Mouse (Mus musculus) urinary bladder, postnatal 14 days (tissue): ENCODE measurements around the gene Ube2z.
A peak's percentile ranks its signal among the peaks of the same experiment; 100 is the strongest.

Source experiments
- DNase-seq: peaks from one replicate; pipeline ENCODE4 v3.0.0; 2021; ENCODE audit warnings: low spot score

Gene Ube2z

GRCm38 (mm10) chr11:96058309-96058708, 6.9 kb downstream of the Ube2z start:
- DNase-seq, result no peak

- no peak for DNase-seq
These were observed 14.3 kb downstream of the Ube2z start for GRCm38 (mm10) chr11:96050854-96051253.

GRCm38 (mm10) chr11:96049939-96050338, 15.2 kb downstream of the Ube2z start:
- DNase-seq, result no peak

DNA sequence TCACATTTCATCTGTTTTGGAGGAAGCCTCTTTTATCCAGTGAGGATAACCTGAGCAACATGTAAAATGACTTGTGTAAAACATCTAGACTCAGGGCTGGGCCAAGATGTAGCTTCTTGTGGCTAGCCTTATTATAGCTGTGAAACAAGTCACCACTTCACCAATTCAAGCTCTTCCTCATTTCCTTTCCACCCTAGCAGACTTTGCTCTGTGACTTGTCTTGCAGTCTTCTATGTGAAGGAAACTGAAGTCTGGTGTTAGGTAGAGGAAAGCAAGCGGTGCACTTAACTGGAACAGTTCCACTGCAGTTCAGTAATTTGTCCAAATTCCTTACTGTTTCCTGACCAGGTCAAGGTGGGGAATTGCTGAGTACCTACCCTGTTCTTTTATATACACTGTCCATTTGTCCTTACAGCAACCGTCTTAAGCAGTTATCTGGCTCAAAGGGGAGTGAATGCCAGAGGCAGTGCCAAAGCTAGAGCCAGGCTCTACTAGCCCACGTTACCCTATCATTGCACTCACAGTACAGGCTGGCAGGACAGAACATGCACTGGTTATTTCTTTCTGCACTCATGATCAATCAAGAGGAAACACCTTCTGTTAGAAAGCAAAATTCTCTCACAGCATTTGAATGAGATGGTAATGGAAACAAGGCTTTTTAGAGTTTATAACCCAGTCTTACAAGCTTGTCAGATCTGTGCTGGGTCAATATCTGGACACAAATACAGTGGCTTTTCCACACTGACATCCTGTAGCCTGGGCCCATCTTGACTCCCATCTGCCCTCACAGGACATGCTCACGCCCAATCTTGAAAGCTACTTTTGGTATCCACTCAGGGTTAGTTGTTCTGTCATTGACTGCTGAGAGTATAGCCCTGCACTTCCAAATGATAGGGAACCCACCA, 17.5 kb downstream of the Ube2z start:
- DNase-seq, result no peak

DNA sequence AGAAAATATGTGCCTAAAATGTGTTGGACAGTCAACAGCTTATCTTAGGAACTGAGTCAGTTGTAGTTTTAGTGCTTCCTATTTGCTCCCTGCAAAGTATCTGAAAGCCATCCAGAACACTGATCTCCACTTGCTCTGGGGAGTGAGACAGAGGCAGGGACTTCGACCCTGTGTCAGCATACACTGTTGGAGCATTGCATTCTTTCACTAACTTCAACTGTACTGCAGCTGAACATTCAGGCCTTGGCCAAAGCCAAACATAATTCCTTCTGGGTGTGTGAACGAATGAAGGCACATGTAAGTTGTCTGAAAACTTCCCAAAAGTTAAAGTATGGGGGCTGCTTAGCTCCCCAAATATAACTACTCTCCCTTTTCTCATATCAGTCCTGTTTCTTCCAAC, 18.4 kb downstream of the Ube2z start:
- no peak for DNase-seq

DNA sequence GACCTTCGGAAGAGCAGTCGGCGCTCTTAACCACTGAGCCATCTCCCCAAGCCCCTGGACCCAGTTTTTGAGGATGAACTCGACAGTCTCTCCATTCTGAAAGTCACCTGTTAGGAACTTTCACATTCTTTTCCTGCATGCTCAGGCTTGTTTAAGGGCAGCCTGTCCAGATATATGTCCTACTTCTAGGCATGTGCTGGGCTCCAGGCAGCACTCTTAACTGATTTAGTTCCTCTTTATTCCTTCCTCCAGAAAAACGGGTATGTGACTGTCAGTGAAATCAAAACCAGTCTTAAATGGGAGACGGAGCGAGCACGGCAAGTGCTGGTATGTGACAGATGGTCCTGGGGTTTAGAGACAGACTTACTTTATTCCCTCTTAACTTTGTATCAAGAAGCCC, 19.2 kb downstream of the Ube2z start:
- no peak for DNase-seq

DNA sequence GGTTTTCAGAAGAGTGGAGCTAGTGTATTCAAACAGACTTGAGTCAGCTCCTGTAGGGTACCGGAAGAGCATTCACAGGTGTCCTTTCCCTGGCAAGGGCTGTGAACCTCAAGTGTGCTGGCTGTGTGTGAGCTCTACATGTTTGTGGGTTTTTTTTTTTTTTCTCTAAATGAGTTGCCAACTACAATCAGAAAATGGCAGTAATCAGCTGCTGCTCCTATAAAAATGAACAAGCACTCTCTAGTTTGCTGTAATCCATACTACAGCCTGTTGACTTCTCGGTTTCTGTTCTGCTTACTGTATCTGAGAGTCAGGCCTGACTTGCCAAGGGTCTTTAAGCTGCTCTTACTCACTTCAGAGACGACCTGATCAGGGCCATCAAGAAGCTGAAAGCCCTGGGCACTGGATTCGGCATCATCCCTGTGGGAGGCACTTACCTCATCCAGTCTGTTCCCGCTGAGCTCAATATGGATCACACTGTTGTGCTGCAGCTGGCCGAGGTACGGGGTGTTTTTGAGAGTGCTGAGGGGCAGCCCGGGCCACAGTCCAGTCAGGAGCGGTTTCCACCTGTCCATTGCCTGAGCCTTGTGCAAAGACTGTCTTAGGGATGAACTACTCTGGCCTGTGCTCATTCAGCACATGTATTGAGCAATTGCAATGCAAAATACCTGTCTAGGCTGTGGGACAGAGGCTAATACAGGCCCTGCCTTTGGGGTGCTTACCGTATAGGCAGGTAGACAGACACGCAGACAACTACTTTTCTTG, 20.2 kb downstream of the Ube2z start:
- no peak for DNase-seq

DNA sequence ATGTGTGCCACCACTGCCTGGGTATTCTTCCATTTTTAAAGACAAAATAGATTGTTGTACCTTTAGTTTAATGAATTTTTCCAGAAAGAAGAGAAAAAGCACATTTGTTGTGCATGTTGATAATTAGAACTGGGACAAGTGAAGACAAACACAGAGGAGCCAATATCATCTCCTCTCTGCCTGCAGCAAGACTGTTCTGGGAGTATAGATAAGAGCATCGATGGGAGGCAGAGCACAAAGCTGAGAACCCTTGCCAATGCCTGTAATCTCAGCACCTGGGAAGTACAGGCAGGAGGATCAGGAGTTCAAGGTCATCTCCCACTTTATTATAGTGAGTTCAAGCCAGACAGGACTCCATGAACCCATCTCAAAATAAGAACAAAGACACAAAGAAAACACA, 26.6 kb downstream of the Ube2z start:
- no peak for DNase-seq

GRCm38 (mm10) chr11:96037499-96037898, 27.7 kb downstream of the Ube2z start:
- no peak for DNase-seq

GRCm38 (mm10) chr11:96035133-96035532, 30.1 kb downstream of the Ube2z start:
- no peak for DNase-seq

DNA sequence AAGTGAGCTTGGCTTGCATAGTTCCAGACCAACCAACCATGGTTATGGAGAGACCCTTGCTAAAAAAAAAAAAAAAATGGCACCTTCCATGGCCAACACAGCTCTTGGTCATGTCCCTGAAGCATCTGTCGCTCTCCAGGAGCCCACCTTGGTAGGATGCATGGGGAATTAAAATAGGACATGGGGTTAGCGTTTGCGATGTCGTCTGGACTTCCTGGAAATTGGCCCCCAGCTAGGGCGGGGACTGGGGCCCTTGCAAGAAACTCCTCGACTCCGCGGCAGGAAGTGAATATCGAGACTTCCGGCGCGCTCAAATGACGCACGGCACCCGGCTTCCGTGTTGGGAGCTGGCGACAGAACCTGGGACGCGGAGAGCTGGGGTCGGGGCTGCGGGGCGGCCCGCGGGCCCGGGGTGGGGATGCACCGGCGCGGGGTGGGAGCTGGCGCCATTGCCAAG, 30.6 kb downstream of the Ube2z start, which contains the start of gene Snf8:
Gene Snf8 (plus strand): TSS at position 290 of the 457 bp plus-strand sequence.
- DNase-seq, result peak; percentile 96

DNA sequence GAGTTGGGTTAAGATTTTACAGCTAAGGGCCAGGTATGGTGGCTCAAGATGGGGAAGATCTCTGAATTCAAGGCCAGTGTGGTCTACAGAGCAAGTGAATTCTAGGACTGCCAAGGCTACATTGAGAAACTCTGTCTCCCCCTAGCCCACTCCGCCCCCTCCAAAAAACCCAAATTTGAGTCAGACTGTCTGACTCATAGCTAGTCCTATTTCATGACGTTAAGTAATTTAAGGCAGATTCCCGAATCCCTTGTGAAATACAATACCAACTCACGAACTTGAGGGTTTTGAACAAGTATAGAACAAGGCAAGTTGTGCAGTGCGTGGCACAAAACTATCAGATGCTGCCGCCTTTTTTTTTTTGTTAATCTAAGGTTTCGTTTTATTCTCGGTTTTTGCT, 31.1 kb downstream of the Ube2z start:
- no peak for DNase-seq

DNA sequence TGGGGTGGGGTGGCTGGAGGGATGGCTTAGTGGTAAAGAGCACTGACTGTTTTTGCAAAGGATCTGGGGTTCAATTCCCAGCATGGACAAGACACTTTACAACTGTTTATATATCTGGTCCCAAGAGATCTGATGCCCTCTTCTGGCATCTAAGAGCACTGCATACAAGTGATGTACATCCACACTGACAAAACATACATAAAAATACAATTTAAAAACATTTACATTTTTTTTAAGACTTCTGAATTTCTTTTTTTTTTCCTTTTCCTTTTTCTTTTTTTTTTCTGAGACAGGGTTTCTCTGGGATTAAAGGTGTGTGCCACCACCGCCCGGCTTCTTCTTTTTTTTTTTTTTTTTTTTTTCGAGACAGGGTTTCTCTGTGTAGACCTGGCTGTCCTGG, 31.9 kb downstream of the Ube2z start:
- no peak for DNase-seq

DNA sequence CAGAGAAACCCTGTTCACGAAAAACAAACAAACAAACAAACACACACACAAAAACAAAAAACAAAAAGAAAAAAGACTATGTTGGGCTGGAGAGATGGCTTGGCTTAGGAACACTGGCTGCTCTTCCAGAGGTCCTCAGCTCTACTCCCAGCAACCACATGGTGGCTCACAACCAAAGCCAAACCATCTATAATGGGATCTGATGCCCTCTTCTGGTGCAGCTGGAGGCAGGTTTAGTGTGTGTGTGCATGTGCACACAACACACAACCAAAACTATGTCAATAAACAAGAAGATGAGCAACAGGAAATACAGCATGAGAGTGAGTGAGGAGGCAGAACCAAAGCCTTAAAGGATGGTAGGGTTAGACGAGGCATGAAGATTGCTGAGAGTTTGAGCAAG, 33.5 kb downstream of the Ube2z start:
- DNase-seq, result no peak

- no peak for DNase-seq
These were observed 34.6 kb downstream of the Ube2z start for GRCm38 (mm10) chr11:96030571-96030970.

GRCm38 (mm10) chr11:96028130-96028529, 37.1 kb downstream of the Ube2z start:
- no peak for DNase-seq

GRCm38 (mm10) chr11:96020622-96021021, 44.6 kb downstream of the Ube2z start:
- DNase-seq, result peak; percentile 37

GRCm38 (mm10) chr11:96017941-96018351, 47.2 kb downstream of the Ube2z start:
- DNase-seq, result peak; percentile 71

DNA sequence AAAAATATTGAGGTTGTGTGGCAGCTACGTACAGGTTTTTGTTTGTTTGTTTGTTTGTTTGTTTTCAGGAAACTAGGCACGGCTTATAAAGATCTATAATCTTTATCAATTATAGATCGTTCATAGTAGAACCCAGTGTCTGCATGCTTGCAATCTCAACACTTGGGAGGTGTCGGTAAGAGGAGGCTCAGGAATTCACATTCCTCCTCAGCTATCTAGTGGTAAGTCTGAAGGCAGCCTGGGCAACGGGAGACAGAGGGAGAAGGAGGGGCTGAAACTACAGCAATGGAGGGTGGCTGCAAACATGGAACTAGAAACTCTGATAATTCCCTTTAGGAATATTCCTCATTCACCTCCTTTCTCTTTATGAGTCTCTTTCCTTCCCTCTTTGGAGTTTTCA, 49.8 kb downstream of the Ube2z start:
- DNase-seq, result no peak

- DNase-seq, result no peak
These were observed 53.2 kb downstream of the Ube2z start for GRCm38 (mm10) chr11:96011982-96012381.

DNA sequence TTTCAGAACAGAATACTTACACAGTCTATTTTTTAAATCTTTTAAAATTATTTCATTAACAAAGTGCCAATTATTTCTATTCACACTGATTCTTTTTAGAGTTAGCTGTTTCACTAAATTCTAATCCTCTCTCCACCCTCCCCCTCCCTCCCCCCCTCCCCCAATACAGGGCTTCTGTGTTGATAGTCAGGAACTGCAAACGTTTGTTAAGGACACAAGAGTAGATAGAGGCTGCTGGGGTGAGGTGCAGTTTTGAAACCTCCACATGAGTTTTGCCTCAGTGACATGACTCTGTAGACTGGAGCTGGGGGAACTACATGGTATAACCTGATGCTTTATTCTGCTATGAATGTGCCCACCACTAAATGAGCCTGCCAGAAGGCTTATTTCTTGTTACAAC, 56.4 kb downstream of the Ube2z start:
- DNase-seq, result no peak

- no peak for DNase-seq
These were observed 57.5 kb downstream of the Ube2z start for GRCm38 (mm10) chr11:96007516-96008235.
